Mouse (Mus musculus): ENCODE data around the gene Krtap16-1.

- TF ChIP-seq TAL1 (IDR thresholded peaks at IDR 0.05; ENCODE audit: low read length) (no peak), GATA1 (IDR thresholded peaks at IDR 0.05; ENCODE audit: low read length) (no peak)
Measured at GRCm38 (mm10) chr11:99964213-99964612, 22.2 kb downstream of the Krtap16-1 start.
